Mouse (Mus musculus) left cerebral cortex, postnatal 4 days (tissue): ENCODE measurements around the gene H2-Q7. TPM values are rescaled to one million over a fixed set of nuclear protein-coding genes. Genes with fewer than 3 reads are reported as not detected.

ENCODE experiments used
- total RNA-seq, 2 experiments: library from RNA; stranded (reverse); gene quantifications; 2 replicates each; pipeline ENCODE4 v1.2.3; 2021

Gene H2-Q7
- total RNA-seq, 2 experiments from 2014 or later, result 0.36 to 0.66 TPM

Other genes starting within 250 kb of the H2-Q7 start
- gene Ltb, start 244.7 kb upstream of the H2-Q7 start, total RNA-seq, result under 1 TPM; 0.77 to 0.88 TPM
- under 1 TPM in 1 of 2 experiments, not detected in 1; 0.52 TPM for gene Tnf, start 237.1 kb upstream of the H2-Q7 start, total RNA-seq
- 1 to 10 TPM in 1 of 2 experiments, under 1 TPM in 1; 0.82 to 1.0 TPM for gene Lta, start 233.8 kb upstream of the H2-Q7 start, total RNA-seq
- not detected for gene Gm16181, start 218.3 kb upstream of the H2-Q7 start, total RNA-seq
- gene Atp6v1g2, start 205.5 kb upstream of the H2-Q7 start, total RNA-seq, result 100 to 1,000 TPM; 122 to 142 TPM
- 10 to 100 TPM; 14.7 to 14.8 TPM for gene Nfkbil1, start 203.4 kb upstream of the H2-Q7 start, total RNA-seq
- gene Ddx39b, start 197.4 kb upstream of the H2-Q7 start, total RNA-seq, result 100 to 1,000 TPM; 324 to 337 TPM
- gene H2-D1, start 176.4 kb upstream of the H2-Q7 start, total RNA-seq, result 10 to 100 TPM; 19.1 to 22.8 TPM
- gene H2-Q1, start 118.8 kb upstream of the H2-Q7 start, total RNA-seq, result under 1 TPM; 0.28 to 0.32 TPM
- gene H2-Q2, start 96.9 kb upstream of the H2-Q7 start, total RNA-seq, result 1 to 10 TPM in 1 of 2 experiments, under 1 TPM in 1; 0.48 to 2.2 TPM
- gene H2-Q4, start 59.5 kb upstream of the H2-Q7 start, total RNA-seq, result 1 to 10 TPM; 1.6 TPM
- gene H2-Q6, start 14.3 kb upstream of the H2-Q7 start, total RNA-seq, result under 1 TPM; 0.18 to 0.36 TPM
- gene H2-Q10, start 30.9 kb downstream of the H2-Q7 start, total RNA-seq, result under 1 TPM; 0.16 to 0.20 TPM
- gene Pou5f1, start 66.9 kb downstream of the H2-Q7 start, total RNA-seq, result not detected
- gene Tcf19, start 77.7 kb downstream of the H2-Q7 start, total RNA-seq, result 1 to 10 TPM; 7.2 to 9.3 TPM
- 10 to 100 TPM; 13.6 TPM for gene Cchcr1, start 77.9 kb downstream of the H2-Q7 start, total RNA-seq
- gene Psors1c2, start 94.0 kb downstream of the H2-Q7 start, total RNA-seq, result 1 to 10 TPM; 1.5 to 2.4 TPM
- gene Cdsn, start 113.0 kb downstream of the H2-Q7 start, total RNA-seq, result under 1 TPM; 0.26 to 0.36 TPM
- gene 2300002M23Rik, start 128.3 kb downstream of the H2-Q7 start, total RNA-seq, result not detected
- gene Sfta2, start 162.4 kb downstream of the H2-Q7 start, total RNA-seq, result not detected
- gene Gm9573, start 187.5 kb downstream of the H2-Q7 start, total RNA-seq, result not detected
- gene Mucl3, start 204.5 kb downstream of the H2-Q7 start, total RNA-seq, result not detected
- 10 to 100 TPM; 51.5 to 53.3 TPM for gene Vars2, start 228.4 kb downstream of the H2-Q7 start, total RNA-seq
- 10 to 100 TPM; 29.1 to 31.8 TPM for gene Gtf2h4, start 234.6 kb downstream of the H2-Q7 start, total RNA-seq